Mouse (Mus musculus): ENCODE results near the gene Dchs1. TPM values are rescaled to one million over a fixed set of nuclear protein-coding genes. Genes with fewer than 3 reads are reported as not detected.
"Not testable (repeated sequence)": the region's sequence is repeated elsewhere in the genome, so short reads cannot be mapped to it uniquely, and the experiment has no call there.

The Dchs1 gene
- total and polyA plus RNA-seq, 2 experiments from 2014 or later = 6.6 to 109 TPM

GRCm38 (mm10) chr7:105747776-105748175 lies 39.7 kb downstream of the Dchs1 start:
- H3K27ac ChIP-seq = no peak overlapping the region
- WGBS = 72% methylated on average over 2 of the region's 2 CpGs
- ATAC-seq (no peak), DNase-seq (ENCODE audit: low spot score) (no peak)
- H3K9me3 ChIP-seq (ENCODE audit: low read length) = no peaks in the 10 kb centered on the region
- no peaks in the 10 kb centered on the region for H3K27me3 ChIP-seq (ENCODE audit: insufficient read depth, low read length)
- TF ChIP-seq CTCF (IDR thresholded peaks at IDR 0.05; ENCODE audit: low read depth) = no peak
- no peak overlapping the region for H3K9ac ChIP-seq (replicated peaks; ENCODE audit: low read length)
- no peaks in the 10 kb centered on the region for H3K4me1 ChIP-seq (ENCODE audit: insufficient read depth, low read length)
- no peak overlapping the region for H3K4me2 ChIP-seq (ENCODE audit: low read depth, low read length)
- no peaks in the 10 kb centered on the region for H3K36me3 ChIP-seq (ENCODE audit: insufficient read depth, low read length)
- no peak overlapping the region for H3K4me3 ChIP-seq (ENCODE audit: low read length)

GRCm38 (mm10) chr7:105743926-105744590 lies 43.4 kb downstream of the Dchs1 start, which contains the start of gene Taf10:
Taf10 (minus strand) TSS chr7:105744361.
- H3K4me1 ChIP-seq (ENCODE audit: insufficient read depth, low read length) = no peaks in the 10 kb centered on the region
- no peaks in the 10 kb centered on the region for H3K9me3 ChIP-seq (ENCODE audit: low read length)
- TF ChIP-seq CTCF (IDR thresholded peaks at IDR 0.05; ENCODE audit: low read depth) = peak; percentile 55
- H3K27me3 ChIP-seq (ENCODE audit: insufficient read depth, low read length) = no peaks in the 10 kb centered on the region
- H3K4me3 ChIP-seq (ENCODE audit: low read length) = peak within 1 kb of the TSS; percentile 91
- H3K9ac ChIP-seq (replicated peaks; ENCODE audit: low read length) = peak within 1 kb of the TSS; percentile 87
- ATAC-seq (peak; percentile 97), DNase-seq (ENCODE audit: low spot score) (peak; percentile 94)
- peak within 1 kb of the TSS; percentile 83 for H3K27ac ChIP-seq
- peak within 1 kb of the TSS; percentile 84 for H3K4me2 ChIP-seq (ENCODE audit: low read depth, low read length)
- peaks cover 22% of the 10 kb centered on the region for H3K36me3 ChIP-seq (ENCODE audit: insufficient read depth, low read length)
- under 1% methylated on average over 64 of the region's 67 CpGs for WGBS

GRCm38 (mm10) chr7:105743246-105743925 lies 44.1 kb downstream of the Dchs1 start:
- ATAC-seq; DNase-seq (ENCODE audit: low spot score); H3K4me1 ChIP-seq (ENCODE audit: insufficient read depth, low read length); H3K9me3 ChIP-seq (ENCODE audit: low read length); H3K27me3 ChIP-seq (ENCODE audit: insufficient read depth, low read length): not testable (repeated sequence)
- Histone ChIP-seq H3K4me2 (ENCODE audit: low read depth, low read length) (peak overlapping the region; percentile 84), H3K36me3 (ENCODE audit: insufficient read depth, low read length) (peaks cover 22% of the 10 kb centered on the region), H3K27ac (peak overlapping the region; percentile 83), H3K9ac (replicated peaks; ENCODE audit: low read length) (peak overlapping the region; percentile 87), H3K4me3 (ENCODE audit: low read length) (peak overlapping the region; percentile 91)
- WGBS = 35% methylated on average over 20 of the region's 20 CpGs

GRCm38 (mm10) chr7:105742539-105743215 lies 44.8 kb downstream of the Dchs1 start:
- DNase-seq (ENCODE audit: low spot score); H3K9ac ChIP-seq (replicated peaks; ENCODE audit: low read length); H3K4me2 ChIP-seq (ENCODE audit: low read depth, low read length); ATAC-seq; H3K9me3 ChIP-seq (ENCODE audit: low read length); H3K27me3 ChIP-seq (ENCODE audit: insufficient read depth, low read length); H3K4me1 ChIP-seq (ENCODE audit: insufficient read depth, low read length); H3K27ac ChIP-seq; H3K4me3 ChIP-seq (ENCODE audit: low read length): not testable (repeated sequence)
- WGBS = 86% methylated on average over 7 of the region's 7 CpGs
- H3K36me3 ChIP-seq (ENCODE audit: insufficient read depth, low read length) = peaks cover 22% of the 10 kb centered on the region

GRCm38 (mm10) chr7:105741978-105742377 lies 45.5 kb downstream of the Dchs1 start:
- 93% methylated on average over 9 of the region's 9 CpGs for whole genome bisulfite sequencing
- Histone ChIP-seq H3K4me3 (ENCODE audit: low read length) (no peak overlapping the region), H3K27ac (no peak overlapping the region), H3K9ac (replicated peaks; ENCODE audit: low read length) (no peak overlapping the region), H3K4me1 (ENCODE audit: insufficient read depth, low read length) (0 out of 2 replicates have a peak, but pooled peaks cover 5% of the 10 kb centered on the region), H3K9me3 (ENCODE audit: low read length) (no peaks in the 10 kb centered on the region), H3K36me3 (ENCODE audit: insufficient read depth, low read length) (peaks cover 22% of the 10 kb centered on the region), H3K27me3 (ENCODE audit: insufficient read depth, low read length) (no peaks in the 10 kb centered on the region), H3K4me2 (ENCODE audit: low read depth, low read length) (no peak overlapping the region)
- TF ChIP-seq CTCF (IDR thresholded peaks at IDR 0.05; ENCODE audit: low read depth) = no peak
- DNase-seq (ENCODE audit: low spot score) (no peak), ATAC-seq (no peak)

GRCm38 (mm10) chr7:105740851-105741250 lies 46.6 kb downstream of the Dchs1 start:
- no peak overlapping the region for H3K4me3 ChIP-seq (ENCODE audit: low read length)
- no peak overlapping the region for H3K4me2 ChIP-seq (ENCODE audit: low read depth, low read length)
- no peaks in the 10 kb centered on the region for H3K27me3 ChIP-seq (ENCODE audit: insufficient read depth, low read length)
- H3K36me3 ChIP-seq (ENCODE audit: insufficient read depth, low read length) = peaks cover 22% of the 10 kb centered on the region
- no peaks in the 10 kb centered on the region for H3K9me3 ChIP-seq (ENCODE audit: low read length)
- no peak overlapping the region for H3K9ac ChIP-seq (replicated peaks; ENCODE audit: low read length)
- 0 out of 2 replicates have a peak, but pooled peaks cover 5% of the 10 kb centered on the region for H3K4me1 ChIP-seq (ENCODE audit: insufficient read depth, low read length)
- DNase-seq (ENCODE audit: low spot score) = no peak
- no peak for ATAC-seq
- H3K27ac ChIP-seq = no peak overlapping the region
- WGBS = 85% methylated on average over 6 of the region's 6 CpGs
- no peak for TF ChIP-seq CTCF (IDR thresholded peaks at IDR 0.05; ENCODE audit: low read depth)

All from hindbrain, postnatal 0 days (tissue).